Mouse (Mus musculus): ENCODE data around the gene Atpif1. TPM values are rescaled to one million over a fixed set of nuclear protein-coding genes. Genes with fewer than 3 reads are reported as not detected.
"Not testable (repeated sequence)": the region's sequence is repeated elsewhere in the genome, so short reads cannot be mapped to it uniquely, and the experiment has no call there.

The Atpif1 gene
- polyA plus RNA-seq, 1 experiment, result 69.5 TPM

GRCm38 (mm10) chr4:132565089-132565747 is 31.8 kb upstream of the Atpif1 start:
- WGBS, result 77% methylated on average over 12 of the region's 12 CpGs
- Histone ChIP-seq H3K4me1 (ENCODE audit: control insufficient read depth, insufficient read depth, insufficient read length) (peaks cover 2% of the 10 kb centered on the region; the same call in 1 of the 2 replicates), H3K27me3 (ENCODE audit: control insufficient read depth, insufficient read depth, low read length) (no peaks in the 10 kb centered on the region), H3K27ac (ENCODE audit: insufficient read depth, low read length) (no peak overlapping the region), H3K4me3 (ENCODE audit: extremely low read depth, insufficient read depth, insufficient read length) (peak overlapping the region; percentile 4; the same call in 1 of the 2 replicates), H3K36me3 (ENCODE audit: control insufficient read depth, insufficient read depth, low read length) (no peaks in the 10 kb centered on the region)
- TF ChIP-seq POLR2A (IDR thresholded peaks at IDR 0.05; ENCODE audit: low read depth, low read length), result no peak
- no peak for TF ChIP-seq CTCF (IDR thresholded peaks at IDR 0.05; ENCODE audit: extremely low read depth, insufficient read depth, insufficient read length, insufficient replicate concordance)
- no peak for DNase-seq (ENCODE audit: low read depth in 1 of 2, low spot score in 2 of 2)

- peak within 1 kb of the TSS; percentile 34 for H3K27ac ChIP-seq (ENCODE audit: insufficient read depth, low read length)
- H3K36me3 ChIP-seq (ENCODE audit: control insufficient read depth, insufficient read depth, low read length), result no peaks in the 10 kb centered on the region
- H3K4me3 ChIP-seq (ENCODE audit: extremely low read depth, insufficient read depth, insufficient read length), result peak within 1 kb of the TSS; percentile 4; the same call in 1 of the 2 replicates
- H3K27me3 ChIP-seq (ENCODE audit: control insufficient read depth, insufficient read depth, low read length), result no peaks in the 10 kb centered on the region
- H3K4me1 ChIP-seq (ENCODE audit: control insufficient read depth, insufficient read depth, insufficient read length), result peaks cover 2% of the 10 kb centered on the region; the same call in 1 of the 2 replicates
- peak in 1 of 2 experiments; percentile 41 for DNase-seq (ENCODE audit: low read depth in 1 of 2, low spot score in 2 of 2)
- 6% methylated on average over 4 of the region's 4 CpGs for WGBS
- no peak for TF ChIP-seq POLR2A (IDR thresholded peaks at IDR 0.05; ENCODE audit: low read depth, low read length)
- no peak for TF ChIP-seq CTCF (IDR thresholded peaks at IDR 0.05; ENCODE audit: extremely low read depth, insufficient read depth, insufficient read length, insufficient replicate concordance)
These were observed 30.5 kb upstream of the Atpif1 start, which contains the start of gene Ptafr for GRCm38 (mm10) chr4:132563965-132564364. Gene Ptafr (plus strand): TSS chr4:132564067.

GRCm38 (mm10) chr4:132563261-132563660 is 29.8 kb upstream of the Atpif1 start:
- TF ChIP-seq POLR2A (IDR thresholded peaks at IDR 0.05; ENCODE audit: low read depth, low read length), result no peak
- no peak for TF ChIP-seq CTCF (IDR thresholded peaks at IDR 0.05; ENCODE audit: extremely low read depth, insufficient read depth, insufficient read length, insufficient replicate concordance)
- no peak for DNase-seq (ENCODE audit: low read depth in 1 of 2, low spot score in 2 of 2)
- H3K4me1 ChIP-seq (ENCODE audit: control insufficient read depth, insufficient read depth, insufficient read length), result peaks cover 2% of the 10 kb centered on the region; the same call in 1 of the 2 replicates
- WGBS, result 56% methylated on average over 3 of the region's 3 CpGs
- no peaks in the 10 kb centered on the region for H3K36me3 ChIP-seq (ENCODE audit: control insufficient read depth, insufficient read depth, low read length)
- no peak overlapping the region for H3K27ac ChIP-seq (ENCODE audit: insufficient read depth, low read length)
- H3K27me3 ChIP-seq (ENCODE audit: control insufficient read depth, insufficient read depth, low read length), result no peaks in the 10 kb centered on the region
- no peak overlapping the region for H3K4me3 ChIP-seq (ENCODE audit: extremely low read depth, insufficient read depth, insufficient read length)

GRCm38 (mm10) chr4:132555550-132555949 is 22.1 kb upstream of the Atpif1 start:
- H3K4me1 ChIP-seq (ENCODE audit: control insufficient read depth, insufficient read depth, insufficient read length); H3K27ac ChIP-seq (ENCODE audit: insufficient read depth, low read length); DNase-seq (ENCODE audit: low read depth in 1 of 2, low spot score in 2 of 2); H3K27me3 ChIP-seq (ENCODE audit: control insufficient read depth, insufficient read depth, low read length); H3K4me3 ChIP-seq (ENCODE audit: extremely low read depth, insufficient read depth, insufficient read length): not testable (repeated sequence)
- H3K36me3 ChIP-seq (ENCODE audit: control insufficient read depth, insufficient read depth, low read length), result peaks cover 25% of the 10 kb centered on the region
- 75% methylated on average over 7 of the region's 7 CpGs for WGBS

- H3K27ac ChIP-seq (ENCODE audit: insufficient read depth, low read length), result no peak overlapping the region
- H3K4me1 ChIP-seq (ENCODE audit: control insufficient read depth, insufficient read depth, insufficient read length), result no peaks in the 10 kb centered on the region; the same call in 1 of the 2 replicates
- no peak overlapping the region for H3K4me3 ChIP-seq (ENCODE audit: extremely low read depth, insufficient read depth, insufficient read length)
- H3K27me3 ChIP-seq (ENCODE audit: control insufficient read depth, insufficient read depth, low read length), result no peaks in the 10 kb centered on the region
- DNase-seq (ENCODE audit: low read depth in 1 of 2, low spot score in 2 of 2), result no peak
- H3K36me3 ChIP-seq (ENCODE audit: control insufficient read depth, insufficient read depth, low read length), result peaks cover 28% of the 10 kb centered on the region
- WGBS, result 53% methylated on average over 8 of the region's 8 CpGs
- TF ChIP-seq POLR2A (IDR thresholded peaks at IDR 0.05; ENCODE audit: low read depth, low read length) (no peak), CTCF (IDR thresholded peaks at IDR 0.05; ENCODE audit: extremely low read depth, insufficient read depth, insufficient read length, insufficient replicate concordance) (no peak)
These were observed 21.2 kb upstream of the Atpif1 start for GRCm38 (mm10) chr4:132554653-132555052.

GRCm38 (mm10) chr4:132554221-132554620 is 20.8 kb upstream of the Atpif1 start:
- no peaks in the 10 kb centered on the region; the same call in 1 of the 2 replicates for H3K4me1 ChIP-seq (ENCODE audit: control insufficient read depth, insufficient read depth, insufficient read length)
- TF ChIP-seq CTCF (IDR thresholded peaks at IDR 0.05; ENCODE audit: extremely low read depth, insufficient read depth, insufficient read length, insufficient replicate concordance) (no peak), POLR2A (IDR thresholded peaks at IDR 0.05; ENCODE audit: low read depth, low read length) (no peak)
- no peak for DNase-seq (ENCODE audit: low read depth in 1 of 2, low spot score in 2 of 2)
- H3K27me3 ChIP-seq (ENCODE audit: control insufficient read depth, insufficient read depth, low read length), result no peaks in the 10 kb centered on the region
- H3K27ac ChIP-seq (ENCODE audit: insufficient read depth, low read length), result no peak overlapping the region
- WGBS, result 86% methylated on average over 5 of the region's 5 CpGs
- peaks cover 28% of the 10 kb centered on the region for H3K36me3 ChIP-seq (ENCODE audit: control insufficient read depth, insufficient read depth, low read length)
- no peak overlapping the region for H3K4me3 ChIP-seq (ENCODE audit: extremely low read depth, insufficient read depth, insufficient read length)

GRCm38 (mm10) chr4:132545851-132546250 is 12.4 kb upstream of the Atpif1 start:
- 36% methylated on average over 8 of the region's 8 CpGs for WGBS
- Histone ChIP-seq H3K36me3 (ENCODE audit: control insufficient read depth, insufficient read depth, low read length) (peaks cover 31% of the 10 kb centered on the region), H3K4me1 (ENCODE audit: control insufficient read depth, insufficient read depth, insufficient read length) (no peaks in the 10 kb centered on the region), H3K27ac (ENCODE audit: insufficient read depth, low read length) (no peak overlapping the region), H3K27me3 (ENCODE audit: control insufficient read depth, insufficient read depth, low read length) (no peaks in the 10 kb centered on the region), H3K4me3 (ENCODE audit: extremely low read depth, insufficient read depth, insufficient read length) (no peak overlapping the region)
- DNase-seq (ENCODE audit: low read depth in 1 of 2, low spot score in 2 of 2), result peak; percentile 50 to 70
- peak; percentile 72; the same call in 1 of the 2 replicates for TF ChIP-seq CTCF (IDR thresholded peaks at IDR 0.05; ENCODE audit: extremely low read depth, insufficient read depth, insufficient read length, insufficient replicate concordance)
- TF ChIP-seq POLR2A (IDR thresholded peaks at IDR 0.05; ENCODE audit: low read depth, low read length), result no peak

Data from spleen, adult 2 months (tissue).